Mouse (Mus musculus) embryonic facial prominence, embryonic 13.5 days (tissue): ENCODE measurements around the gene Guca2b. TPM values are rescaled to one million over a fixed set of nuclear protein-coding genes. Genes with fewer than 3 reads are reported as not detected.

Source experiments
- ATAC-seq: fragments of 200-750 bp; cut with Nextera tagmentation; 2 replicates; pipeline ENCODE4 v1.8.0; 2017; ENCODE audit warnings: low read depth; ENCODE audit not compliant: insufficient number of reproducible peaks, insufficient read depth, low FRiP score, low TSS enrichment
- H3K27ac ChIP-seq: fragments of 300-500 bp; sonication (generic); 2 replicates; pipeline ENCODE4 v1.5.1; 2015; ENCODE audit warnings: moderate library complexity, mild to moderate bottlenecking, inconsistent platforms
- H3K27me3 ChIP-seq: fragments of 300-500 bp; sonication (generic); 2 replicates; pipeline ENCODE4 v1.6.1; 2015; ENCODE audit warnings: mild to moderate bottlenecking, inconsistent platforms
- H3K36me3 ChIP-seq: fragments of 300-500 bp; sonication (generic); 2 replicates; pipeline ENCODE4 v1.6.1; 2015; ENCODE audit warnings: mild to moderate bottlenecking, inconsistent platforms
- H3K4me1 ChIP-seq: fragments of 300-500 bp; sonication (generic); 2 replicates; pipeline ENCODE4 v1.6.1; 2015; ENCODE audit warnings: inconsistent platforms
- H3K4me2 ChIP-seq: fragments of 300-500 bp; sonication (generic); 2 replicates; pipeline ENCODE4 v1.6.1; 2015; ENCODE audit warnings: moderate library complexity, mild to moderate bottlenecking, inconsistent platforms
- H3K4me3 ChIP-seq: fragments of 300-500 bp; sonication (generic); 2 replicates; pipeline ENCODE4 v1.5.1; 2015; ENCODE audit warnings: mild to moderate bottlenecking, inconsistent platforms
- H3K9ac ChIP-seq: fragments of 300-500 bp; sonication (generic); 2 replicates; pipeline ENCODE4 v1.6.1; 2015; ENCODE audit warnings: mild to moderate bottlenecking, inconsistent platforms
- H3K9me3 ChIP-seq: fragments of 300-500 bp; sonication (generic); 2 replicates; pipeline ENCODE4 v1.6.1; 2016; ENCODE audit warnings: inconsistent platforms
- WGBS: fragments of 180-500 bp; shearing (Covaris S2); methylation state at CpG from one replicate; pipeline ENCODE4 v1.1.7; 2015; ENCODE audit warnings: mixed read lengths; 5-methylcytosine and 5-hydroxymethylcytosine counted together
- polyA plus RNA-seq: library from polyadenylated mRNA; unstranded; fragments of >200 nt; fragmentation: Nextera tagmentation; extraction: Ambion mirVana; gene quantifications from 2 replicates; pipeline ENCODE4 v1.2.1, GENCODE M21; 2015

Guca2b gene
- polyA plus RNA-seq, 1 experiment from 2014 or later = not detected

DNA sequence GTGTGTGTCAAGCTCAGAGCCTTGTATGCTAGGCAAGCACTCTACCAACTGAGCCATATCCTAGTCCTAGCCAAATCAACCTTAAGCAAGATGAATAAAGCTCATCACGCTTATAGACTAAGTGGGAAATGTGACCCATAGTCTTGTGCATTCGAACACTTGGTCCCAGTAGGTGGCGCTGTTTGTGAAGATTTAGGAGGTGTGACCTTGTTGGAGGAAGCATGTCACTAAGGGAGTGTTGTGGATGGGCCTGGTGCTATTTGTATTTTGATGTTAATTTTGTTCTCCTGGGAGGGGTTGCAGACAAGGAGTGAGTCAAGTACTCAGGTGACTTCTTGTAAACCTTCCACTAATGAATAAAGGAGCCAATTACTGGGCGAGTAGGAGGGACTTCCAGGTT is 16.1 kb downstream of the Guca2b start:
- ATAC-seq = no peak
- Histone ChIP-seq H3K4me1 (no peaks in the 10 kb centered on the region), H3K4me3 (no peak overlapping the region), H3K9ac (no peak overlapping the region), H3K27me3 (no peaks in the 10 kb centered on the region), H3K36me3 (no peaks in the 10 kb centered on the region), H3K9me3 (no peaks in the 10 kb centered on the region), H3K27ac (no peak overlapping the region), H3K4me2 (no peak overlapping the region)
- WGBS = 79% methylated on average over 4 of the region's 4 CpGs

DNA sequence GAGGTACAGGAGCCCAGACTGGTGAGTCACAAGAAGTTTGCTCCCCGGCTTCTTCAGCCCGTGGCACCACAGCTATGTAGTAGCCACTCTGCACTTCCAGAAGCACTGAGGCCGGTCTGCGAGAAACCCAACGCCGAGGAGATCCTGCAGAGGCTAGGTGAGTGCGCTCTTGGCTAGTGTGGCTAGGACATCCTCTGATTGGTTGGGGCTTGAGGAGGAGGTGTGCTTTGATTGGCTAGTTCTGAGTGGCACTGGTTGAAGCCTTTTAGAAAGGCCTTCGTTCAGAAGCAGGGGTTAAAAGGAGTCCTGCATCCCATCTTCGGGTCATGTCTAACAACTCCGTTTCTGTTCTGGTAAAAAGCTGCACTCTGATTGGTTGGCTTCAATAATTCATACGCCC is 20.1 kb downstream of the Guca2b start:
- Histone ChIP-seq H3K4me3 (no peak overlapping the region), H3K4me1 (0 out of 2 replicates have a peak, but pooled peaks cover 3% of the 10 kb centered on the region), H3K27me3 (no peaks in the 10 kb centered on the region), H3K9ac (no peak overlapping the region), H3K36me3 (no peaks in the 10 kb centered on the region), H3K9me3 (no peaks in the 10 kb centered on the region), H3K27ac (no peak overlapping the region), H3K4me2 (no peak overlapping the region)
- WGBS = 62% methylated on average over 11 of the region's 11 CpGs
- ATAC-seq = no peak

DNA sequence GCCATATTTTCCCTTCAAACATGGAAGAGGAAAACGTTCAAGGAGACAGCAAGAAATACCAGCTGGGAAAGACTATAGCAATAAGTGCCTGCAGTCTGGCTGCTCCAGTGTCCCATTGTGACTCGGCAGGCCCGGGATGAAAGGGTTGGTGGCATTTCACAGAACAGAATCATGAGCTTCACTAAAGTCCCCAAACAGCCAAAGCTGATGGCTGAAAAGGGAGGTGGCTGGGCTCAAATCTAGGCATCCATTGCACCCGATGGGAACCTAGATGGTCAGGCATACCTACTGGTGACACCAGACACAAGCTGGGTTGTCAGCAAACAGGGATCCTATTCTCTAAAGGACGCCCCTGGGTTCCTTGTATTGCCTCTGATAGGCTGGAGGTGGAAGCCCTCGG is 20.8 kb downstream of the Guca2b start:
- 83% methylated on average over 6 of the region's 6 CpGs for WGBS
- Histone ChIP-seq H3K4me1 (peaks cover 8% of the 10 kb centered on the region; the same call in 1 of the 2 replicates), H3K4me3 (no peak overlapping the region), H3K4me2 (no peak overlapping the region), H3K9ac (no peak overlapping the region), H3K9me3 (no peaks in the 10 kb centered on the region), H3K27ac (no peak overlapping the region), H3K36me3 (no peaks in the 10 kb centered on the region), H3K27me3 (no peaks in the 10 kb centered on the region)
- ATAC-seq = no peak

GRCm38 (mm10) chr4:119637176-119637845 is 21.4 kb downstream of the Guca2b start, which contains the start of gene Guca2a:
TSS of gene Guca2a (plus strand) at chr4:119637704.
- Histone ChIP-seq H3K9me3 (no peaks in the 10 kb centered on the region), H3K4me3 (no peak within 1 kb of the TSS), H3K27ac (no peak within 1 kb of the TSS), H3K4me1 (peaks cover 8% of the 10 kb centered on the region; the same call in 1 of the 2 replicates), H3K9ac (no peak within 1 kb of the TSS), H3K36me3 (no peaks in the 10 kb centered on the region), H3K27me3 (no peaks in the 10 kb centered on the region), H3K4me2 (no peak within 1 kb of the TSS)
- 67% methylated on average over 4 of the region's 4 CpGs for WGBS
- ATAC-seq = no peak

DNA sequence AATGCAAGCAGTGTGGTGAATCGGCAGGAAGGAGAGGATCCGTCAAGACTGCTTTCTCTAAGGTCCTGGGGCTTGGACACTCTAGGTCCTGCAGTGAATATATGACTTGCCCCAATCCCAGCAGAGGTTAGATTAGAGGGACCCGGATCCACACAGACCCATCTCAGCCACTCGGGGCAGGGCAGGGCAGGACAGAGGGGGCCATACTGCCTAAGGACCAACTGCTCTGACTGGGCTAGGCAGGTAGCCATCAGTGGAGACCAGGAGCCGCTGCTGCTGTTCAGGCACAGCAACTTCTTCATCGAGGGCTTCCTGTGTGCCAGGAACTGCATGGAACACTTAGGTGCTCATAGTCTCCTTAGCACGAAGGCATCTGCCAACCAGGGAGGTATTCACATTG is 22.0 kb downstream of the Guca2b start:
- Histone ChIP-seq H3K27ac (no peak overlapping the region), H3K4me1 (peaks cover 8% of the 10 kb centered on the region; the same call in 1 of the 2 replicates), H3K4me2 (no peak overlapping the region), H3K4me3 (no peak overlapping the region), H3K9ac (no peak overlapping the region), H3K36me3 (no peaks in the 10 kb centered on the region), H3K9me3 (no peaks in the 10 kb centered on the region), H3K27me3 (no peaks in the 10 kb centered on the region)
- 87% methylated on average over 7 of the region's 7 CpGs for WGBS
- ATAC-seq = no peak

- peaks cover 8% of the 10 kb centered on the region; the same call in 1 of the 2 replicates for H3K4me1 ChIP-seq
- H3K36me3 ChIP-seq = no peaks in the 10 kb centered on the region
- H3K27ac ChIP-seq = no peak overlapping the region
- no peak overlapping the region for H3K9ac ChIP-seq
- H3K4me2 ChIP-seq = no peak overlapping the region
- no peaks in the 10 kb centered on the region for H3K9me3 ChIP-seq
- H3K27me3 ChIP-seq = no peaks in the 10 kb centered on the region
- H3K4me3 ChIP-seq = no peak overlapping the region
- 75% methylated on average over 8 of the region's 8 CpGs for WGBS
- no peak for ATAC-seq
Measured at GRCm38 (mm10) chr4:119635686-119636085, 23.1 kb downstream of the Guca2b start.

DNA sequence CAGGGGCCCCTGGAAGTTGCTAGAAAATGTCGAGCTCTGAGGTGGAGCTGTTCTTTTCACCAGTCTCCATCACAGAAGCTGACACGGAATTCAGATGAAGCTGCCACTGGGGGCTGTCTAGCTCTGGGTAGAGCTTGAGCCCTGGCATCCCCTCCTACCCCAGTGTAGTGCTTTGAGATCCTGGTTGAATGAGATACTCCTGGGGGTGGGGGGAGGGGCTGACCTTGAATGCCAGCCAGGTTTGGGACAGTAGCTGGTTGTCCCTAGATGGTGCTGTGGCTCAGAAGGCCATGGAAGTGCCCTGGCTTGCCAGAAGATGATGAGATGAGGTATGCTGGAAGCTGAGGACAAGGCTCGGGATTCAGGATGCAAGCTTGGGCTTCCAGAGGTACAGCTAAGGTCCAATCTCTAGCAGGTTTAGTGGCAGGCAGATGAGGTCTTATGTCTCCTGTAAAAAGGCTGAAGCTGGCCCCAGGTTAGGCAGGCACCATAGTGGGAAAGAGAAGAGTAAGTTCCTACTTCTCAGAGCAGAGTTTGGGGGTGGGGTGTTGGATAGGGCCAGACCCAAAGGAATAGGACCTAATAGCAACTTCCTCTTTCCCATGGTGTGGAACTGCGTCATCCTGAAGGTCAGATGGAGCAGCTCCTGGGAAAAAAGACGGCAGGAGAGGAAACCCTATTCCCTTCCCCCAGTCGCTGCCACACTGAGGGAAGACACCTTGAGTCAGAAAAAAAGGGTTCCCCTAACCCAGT is 23.7 kb downstream of the Guca2b start:
- 66% methylated on average over 6 of the region's 6 CpGs for WGBS
- H3K36me3 ChIP-seq = peaks cover 2% of the 10 kb centered on the region; the same call in 1 of the 2 replicates
- H3K4me2 ChIP-seq = no peak overlapping the region
- H3K9ac ChIP-seq = no peak overlapping the region
- H3K4me1 ChIP-seq = peaks cover 8% of the 10 kb centered on the region; the same call in 1 of the 2 replicates
- no peak overlapping the region for H3K4me3 ChIP-seq
- H3K27me3 ChIP-seq = no peaks in the 10 kb centered on the region
- H3K27ac ChIP-seq = no peak overlapping the region
- no peaks in the 10 kb centered on the region for H3K9me3 ChIP-seq
- no peak for ATAC-seq

DNA sequence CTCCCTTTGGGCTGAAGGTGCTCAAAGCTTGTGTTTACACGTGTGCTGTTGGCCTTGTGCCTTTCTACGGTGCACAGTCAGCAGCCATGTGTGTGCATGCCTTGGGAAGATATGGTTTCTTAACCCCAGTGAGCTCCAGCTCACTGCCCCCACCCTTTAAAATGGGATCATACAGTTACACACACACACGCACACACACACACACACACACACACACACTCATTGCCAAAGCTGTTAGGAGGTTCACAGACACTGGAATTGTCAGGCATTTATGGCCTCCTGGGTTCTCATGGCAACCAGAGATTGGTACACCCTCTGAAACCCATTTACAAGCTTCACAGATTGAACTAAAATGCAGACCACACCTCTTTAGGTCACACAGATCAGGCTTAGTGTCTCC is 24.8 kb downstream of the Guca2b start:
- no peak overlapping the region for H3K9ac ChIP-seq
- peaks cover 8% of the 10 kb centered on the region; the same call in 1 of the 2 replicates for H3K4me1 ChIP-seq
- peaks cover 11% of the 10 kb centered on the region for H3K36me3 ChIP-seq
- H3K9me3 ChIP-seq = no peaks in the 10 kb centered on the region
- no peak overlapping the region for H3K4me3 ChIP-seq
- no peak for ATAC-seq
- no peaks in the 10 kb centered on the region for H3K27me3 ChIP-seq
- no peak overlapping the region for H3K4me2 ChIP-seq
- no peak overlapping the region for H3K27ac ChIP-seq
- 81% methylated on average over 3 of the region's 3 CpGs for WGBS

DNA sequence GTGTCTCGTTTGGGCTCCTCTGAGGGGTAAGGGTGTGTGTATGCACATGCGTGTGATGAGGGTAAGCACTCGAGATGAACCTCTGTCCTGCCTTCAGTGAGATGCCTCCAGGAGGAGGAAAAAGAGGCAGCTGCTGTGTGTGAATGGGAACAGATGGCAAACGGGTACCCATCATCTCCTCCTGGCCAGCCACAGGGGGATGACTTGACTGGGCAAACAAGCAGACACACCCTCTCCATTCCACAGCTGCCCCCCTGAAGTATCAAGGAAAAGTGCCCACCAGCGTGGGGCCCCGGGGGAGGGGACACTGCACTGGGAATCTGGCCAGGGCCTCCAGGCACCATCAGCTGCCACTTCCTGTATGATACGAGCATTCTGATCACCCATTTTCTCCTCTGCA is 25.4 kb downstream of the Guca2b start:
- Histone ChIP-seq H3K27ac (no peak overlapping the region), H3K36me3 (peaks cover 12% of the 10 kb centered on the region), H3K9ac (no peak overlapping the region), H3K4me2 (no peak overlapping the region), H3K4me1 (peaks cover 8% of the 10 kb centered on the region; the same call in 1 of the 2 replicates), H3K4me3 (no peak overlapping the region), H3K9me3 (no peaks in the 10 kb centered on the region), H3K27me3 (no peaks in the 10 kb centered on the region)
- WGBS = 57% methylated on average over 7 of the region's 7 CpGs
- ATAC-seq = no peak

DNA sequence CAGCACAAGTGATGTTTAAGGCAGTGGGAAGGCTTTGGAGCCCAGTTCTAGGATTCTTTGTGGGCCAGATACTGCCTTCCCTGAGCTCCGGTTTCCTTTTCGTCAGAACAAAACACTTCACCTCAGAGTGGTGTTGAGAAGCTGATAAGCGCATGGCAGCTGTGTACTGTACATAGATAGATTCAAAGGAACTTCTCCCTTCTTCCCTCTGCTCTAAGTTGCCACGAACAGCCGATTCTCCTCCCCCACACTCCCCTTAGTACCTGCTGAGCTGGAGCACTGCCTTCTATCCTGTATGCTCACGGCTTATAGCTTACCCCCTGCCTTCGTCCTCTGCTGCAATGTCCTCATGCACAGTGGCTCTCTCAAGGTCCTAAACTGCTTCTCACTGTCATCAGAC is 26.0 kb downstream of the Guca2b start:
- H3K9me3 ChIP-seq = no peaks in the 10 kb centered on the region
- H3K9ac ChIP-seq = no peak overlapping the region
- ATAC-seq = no peak
- H3K4me3 ChIP-seq = no peak overlapping the region
- WGBS = 73% methylated on average over 7 of the region's 7 CpGs
- peaks cover 8% of the 10 kb centered on the region; the same call in 1 of the 2 replicates for H3K4me1 ChIP-seq
- H3K27ac ChIP-seq = no peak overlapping the region
- H3K36me3 ChIP-seq = peaks cover 12% of the 10 kb centered on the region
- no peaks in the 10 kb centered on the region for H3K27me3 ChIP-seq
- H3K4me2 ChIP-seq = no peak overlapping the region

GRCm38 (mm10) chr4:119631115-119631919 is 27.4 kb downstream of the Guca2b start:
- Histone ChIP-seq H3K4me1 (peaks cover 8% of the 10 kb centered on the region; the same call in 1 of the 2 replicates), H3K9ac (no peak overlapping the region), H3K4me3 (no peak overlapping the region), H3K36me3 (peaks cover 20% of the 10 kb centered on the region), H3K27ac (no peak overlapping the region), H3K27me3 (no peaks in the 10 kb centered on the region), H3K4me2 (no peak overlapping the region), H3K9me3 (no peaks in the 10 kb centered on the region)
- ATAC-seq = peak; percentile 54
- WGBS = 67% methylated on average over 11 of the region's 11 CpGs
